Mouse (Mus musculus) neural tube, embryonic 15.5 days (tissue): Measurements from ENCODE around the gene Ggct. TPM values are rescaled to one million over a fixed set of nuclear protein-coding genes. Genes with fewer than 3 reads are reported as not detected.

Experiments
- ATAC-seq: fragments of 200-750 bp; cut with Nextera tagmentation; 2 replicates; pipeline ENCODE4 v1.8.0; 2017; ENCODE audit warnings: mild to moderate bottlenecking, moderate TSS enrichment, moderate library complexity; ENCODE audit not compliant: low FRiP score
- H3K27ac ChIP-seq: fragments of 300-500 bp; sonication (generic); replicated peaks from 2 replicates; pipeline ENCODE4 v1.5.1; 2015; ENCODE audit warnings: mild to moderate bottlenecking, inconsistent platforms
- H3K27me3 ChIP-seq: fragments of 300-500 bp; sonication (generic); replicated peaks from 2 replicates; pipeline ENCODE4 v1.6.1; 2015; ENCODE audit warnings: inconsistent platforms
- H3K36me3 ChIP-seq: fragments of 300-500 bp; sonication (generic); 2 replicates; pipeline ENCODE4 v1.6.1; 2015; ENCODE audit warnings: inconsistent platforms
- H3K4me1 ChIP-seq: fragments of 300-500 bp; sonication (generic); 2 replicates; pipeline ENCODE4 v1.6.1; 2015; ENCODE audit warnings: inconsistent platforms
- H3K4me2 ChIP-seq: fragments of 300-500 bp; sonication (generic); 2 replicates; pipeline ENCODE4 v1.6.1; 2015; ENCODE audit warnings: inconsistent platforms, mild to moderate bottlenecking, moderate library complexity
- H3K4me3 ChIP-seq: fragments of 300-500 bp; sonication (generic); replicated peaks from 2 replicates; pipeline ENCODE4 v1.5.1; 2015; ENCODE audit warnings: mild to moderate bottlenecking, inconsistent platforms
- H3K9ac ChIP-seq: fragments of 300-500 bp; sonication (generic); replicated peaks from 2 replicates; pipeline ENCODE4 v1.6.1; 2015; ENCODE audit warnings: mild to moderate bottlenecking, inconsistent platforms
- H3K9me3 ChIP-seq: fragments of 300-500 bp; sonication (generic); replicated peaks from 2 replicates; pipeline ENCODE4 v1.6.1; 2016; ENCODE audit warnings: inconsistent platforms
- WGBS: fragments of 180-500 bp; shearing (Covaris S2); methylation state at CpG from one replicate; pipeline ENCODE4 v1.1.7; 2015; ENCODE audit warnings: mixed read lengths; 5-methylcytosine and 5-hydroxymethylcytosine counted together
- polyA plus RNA-seq: library from polyadenylated mRNA; unstranded; fragments of >200 nt; fragmentation: Nextera tagmentation; extraction: Ambion mirVana; gene quantifications from 2 replicates; pipeline ENCODE4 v1.2.1, GENCODE M21; 2015

Ggct gene
- polyA plus RNA-seq, 1 experiment from 2014 or later: 17.6 TPM

GRCm38 (mm10) chr6:54946241-54946953 lies 46.4 kb downstream of the Ggct start:
- Histone ChIP-seq H3K27ac (no peak overlapping the region), H3K9me3 (no peaks in the 10 kb centered on the region), H3K36me3 (no peaks in the 10 kb centered on the region), H3K4me2 (no peak overlapping the region), H3K27me3 (peaks cover 23% of the 10 kb centered on the region), H3K4me3 (no peak overlapping the region), H3K9ac (no peak overlapping the region), H3K4me1 (peaks cover 13% of the 10 kb centered on the region; the same call in 1 of the 2 replicates)
- ATAC-seq: no peak
- 85% methylated on average over 4 of the region's 4 CpGs for WGBS

GRCm38 (mm10) chr6:54944551-54944950 lies 48.2 kb downstream of the Ggct start:
- H3K27ac ChIP-seq: no peak overlapping the region
- WGBS: 77% methylated on average over 16 of the region's 16 CpGs

GRCm38 (mm10) chr6:54943753-54944152 lies 49.0 kb downstream of the Ggct start:
- no peaks in the 10 kb centered on the region for H3K36me3 ChIP-seq
- no peak overlapping the region for H3K27ac ChIP-seq
- 54% methylated on average over 24 of the region's 24 CpGs for WGBS
- no peak overlapping the region for H3K4me3 ChIP-seq
- H3K9ac ChIP-seq: no peak overlapping the region
- H3K4me1 ChIP-seq: peaks cover 18% of the 10 kb centered on the region
- H3K27me3 ChIP-seq: peaks cover 23% of the 10 kb centered on the region
- no peaks in the 10 kb centered on the region for H3K9me3 ChIP-seq
- peak overlapping the region; percentile 22; the same call in 1 of the 2 replicates for H3K4me2 ChIP-seq
- ATAC-seq: no peak

More at GRCm38 (mm10) chr6:54944551-54944950, 48.2 kb downstream of the Ggct start:
- Histone ChIP-seq H3K36me3 (no peaks in the 10 kb centered on the region), H3K4me2 (no peak overlapping the region), H3K4me1 (peaks cover 18% of the 10 kb centered on the region), H3K4me3 (no peak overlapping the region), H3K9ac (no peak overlapping the region), H3K27me3 (peaks cover 23% of the 10 kb centered on the region), H3K9me3 (no peaks in the 10 kb centered on the region)
- ATAC-seq: no peak

GRCm38 (mm10) chr6:54943292-54943691 lies 49.5 kb downstream of the Ggct start:
- H3K27me3 ChIP-seq: peaks cover 23% of the 10 kb centered on the region
- H3K27ac ChIP-seq: no peak overlapping the region
- no peak overlapping the region for H3K4me2 ChIP-seq
- H3K36me3 ChIP-seq: no peaks in the 10 kb centered on the region
- ATAC-seq: no peak
- no peaks in the 10 kb centered on the region for H3K9me3 ChIP-seq
- peaks cover 18% of the 10 kb centered on the region for H3K4me1 ChIP-seq
- WGBS: 83% methylated on average over 16 of the region's 16 CpGs
- no peak overlapping the region for H3K9ac ChIP-seq
- H3K4me3 ChIP-seq: no peak overlapping the region

DNA sequence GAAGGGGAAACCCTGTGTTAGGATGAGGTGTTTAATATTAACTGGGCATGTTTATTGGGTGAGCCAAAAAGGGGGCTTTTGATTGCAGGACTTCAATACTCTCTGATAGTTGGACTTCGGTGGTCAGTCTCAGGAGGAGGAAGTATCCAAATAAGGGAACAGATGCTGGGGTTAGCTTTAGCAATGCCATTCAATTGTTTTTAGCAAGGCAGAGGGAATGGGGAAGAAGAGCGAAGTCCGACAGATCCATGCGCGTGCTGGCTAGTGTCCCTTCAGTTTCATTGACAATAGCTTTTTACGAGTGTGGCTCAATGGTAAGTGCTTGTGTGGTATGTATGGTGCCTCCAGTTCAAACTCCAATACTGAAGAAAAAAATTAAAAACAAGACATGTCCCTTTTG lies 51.6 kb downstream of the Ggct start:
- Histone ChIP-seq H3K27me3 (peaks cover 23% of the 10 kb centered on the region), H3K36me3 (no peaks in the 10 kb centered on the region), H3K9me3 (no peaks in the 10 kb centered on the region), H3K9ac (no peak overlapping the region), H3K4me1 (peaks cover 18% of the 10 kb centered on the region), H3K27ac (no peak overlapping the region), H3K4me3 (no peak overlapping the region), H3K4me2 (no peak overlapping the region)
- WGBS: 88% methylated on average over 6 of the region's 6 CpGs
- no peak for ATAC-seq

DNA sequence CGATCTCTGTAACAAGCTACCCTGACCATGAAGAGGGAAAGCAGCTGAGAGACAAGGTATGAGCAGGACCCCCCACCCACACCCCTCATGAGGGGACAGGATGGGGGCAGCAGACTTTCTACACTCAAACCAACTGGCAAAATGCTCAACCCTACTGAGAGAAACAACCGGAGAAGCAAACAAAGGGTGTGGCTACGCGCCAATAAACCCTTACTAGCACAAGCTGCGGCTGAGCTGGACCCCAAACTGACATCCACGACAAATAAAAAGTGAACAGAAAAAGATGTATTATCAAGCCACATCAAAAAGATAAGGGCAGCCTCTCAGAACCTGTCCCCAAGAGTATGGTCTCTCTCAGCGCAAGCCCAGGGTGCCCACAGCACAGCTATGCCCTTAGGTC lies 52.6 kb downstream of the Ggct start:
- 60% methylated on average over 7 of the region's 7 CpGs for WGBS
- no peak for ATAC-seq

DNA sequence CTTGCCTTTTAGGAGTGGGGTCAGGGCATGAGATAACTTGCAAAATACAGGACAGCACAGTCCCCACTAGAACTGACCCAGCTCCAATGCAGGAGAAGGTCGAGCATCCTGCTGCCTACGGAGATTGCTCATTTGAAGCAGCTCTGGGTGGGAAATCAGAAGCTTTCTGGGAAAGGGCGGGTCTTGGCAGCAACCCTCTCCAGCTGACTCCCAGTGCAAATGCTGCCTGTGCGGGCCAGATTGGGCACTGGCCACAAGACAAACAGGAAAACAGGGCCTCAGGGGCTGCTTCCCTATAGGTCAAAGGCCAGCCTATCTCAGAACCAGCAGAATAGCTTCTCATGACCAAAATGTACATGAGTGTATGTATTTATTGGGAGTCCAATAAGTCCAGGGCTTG lies 53.1 kb downstream of the Ggct start:
- no peak for ATAC-seq
- H3K27ac ChIP-seq: no peak overlapping the region
- peaks cover 18% of the 10 kb centered on the region for H3K4me1 ChIP-seq
- peaks cover 17% of the 10 kb centered on the region for H3K27me3 ChIP-seq
- no peak overlapping the region for H3K4me2 ChIP-seq
- no peaks in the 10 kb centered on the region for H3K9me3 ChIP-seq
- no peak overlapping the region for H3K4me3 ChIP-seq
- H3K9ac ChIP-seq: no peak overlapping the region
- WGBS: 66% methylated on average over 4 of the region's 4 CpGs
- H3K36me3 ChIP-seq: no peaks in the 10 kb centered on the region

More for the DNA sequence above, 52.6 kb downstream of the Ggct start:
- Histone ChIP-seq H3K36me3 (no peaks in the 10 kb centered on the region), H3K4me1 (peaks cover 18% of the 10 kb centered on the region), H3K9ac (no peak overlapping the region), H3K4me3 (no peak overlapping the region), H3K9me3 (no peaks in the 10 kb centered on the region), H3K27ac (no peak overlapping the region), H3K4me2 (no peak overlapping the region), H3K27me3 (peaks cover 22% of the 10 kb centered on the region)

DNA sequence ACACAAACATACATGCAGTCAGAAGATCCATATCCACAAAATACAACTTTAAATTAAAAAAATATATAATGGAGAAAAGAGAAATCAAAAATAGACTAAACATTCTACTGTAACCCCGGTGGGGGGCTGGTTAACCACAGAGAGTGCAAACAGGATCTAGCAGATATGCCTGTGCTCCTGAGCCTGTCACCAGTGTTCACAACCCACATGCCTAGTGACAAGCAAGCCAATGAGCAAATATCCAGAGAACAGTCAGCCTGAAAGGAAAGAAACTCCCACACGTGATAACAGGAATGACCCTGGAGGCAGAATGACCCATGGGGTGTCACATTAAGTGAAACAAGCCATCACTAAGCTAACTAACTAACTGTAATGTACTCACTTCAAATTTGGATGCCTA lies 56.3 kb downstream of the Ggct start:
- no peak for ATAC-seq
- no peak overlapping the region for H3K4me3 ChIP-seq
- 79% methylated on average over 2 of the region's 2 CpGs for WGBS
- H3K27ac ChIP-seq: no peak overlapping the region
- H3K9me3 ChIP-seq: no peaks in the 10 kb centered on the region
- peaks cover 5% of the 10 kb centered on the region for H3K4me1 ChIP-seq
- H3K9ac ChIP-seq: no peak overlapping the region
- no peak overlapping the region for H3K4me2 ChIP-seq
- H3K36me3 ChIP-seq: no peaks in the 10 kb centered on the region
- H3K27me3 ChIP-seq: no peaks in the 10 kb centered on the region

- no peaks in the 10 kb centered on the region for H3K36me3 ChIP-seq
- no peak overlapping the region for H3K27ac ChIP-seq
- WGBS: 88% methylated on average over 5 of the region's 5 CpGs
- ATAC-seq: no peak
- H3K4me3 ChIP-seq: no peak overlapping the region
- no peak overlapping the region for H3K9ac ChIP-seq
- H3K9me3 ChIP-seq: no peaks in the 10 kb centered on the region
- H3K4me1 ChIP-seq: peaks cover under 1% of the 10 kb centered on the region
- H3K27me3 ChIP-seq: no peaks in the 10 kb centered on the region
- no peak overlapping the region for H3K4me2 ChIP-seq
These were observed 57.8 kb downstream of the Ggct start for GRCm38 (mm10) chr6:54934930-54935329.

DNA sequence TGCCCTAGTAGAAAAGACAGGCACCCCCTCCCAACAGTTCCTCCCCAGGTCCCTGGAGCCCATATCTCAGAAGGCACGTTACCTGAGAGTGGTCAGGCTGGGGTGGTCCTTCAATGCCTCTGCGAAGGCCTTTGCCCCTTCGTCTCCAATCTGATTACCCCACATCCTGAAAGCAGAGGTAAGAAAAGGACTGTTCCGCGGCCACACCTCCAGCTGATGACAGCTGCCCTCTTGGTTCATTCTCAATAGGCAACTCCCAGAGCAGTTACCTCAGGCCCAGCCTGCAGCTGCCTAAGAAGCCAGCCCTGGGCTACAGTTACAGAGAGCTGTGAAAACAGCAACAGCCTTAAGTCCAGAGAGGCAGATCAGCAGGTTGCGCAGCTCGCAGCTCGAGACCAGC lies 58.4 kb downstream of the Ggct start:
- WGBS: 92% methylated on average over 8 of the region's 8 CpGs
- no peak for ATAC-seq

DNA sequence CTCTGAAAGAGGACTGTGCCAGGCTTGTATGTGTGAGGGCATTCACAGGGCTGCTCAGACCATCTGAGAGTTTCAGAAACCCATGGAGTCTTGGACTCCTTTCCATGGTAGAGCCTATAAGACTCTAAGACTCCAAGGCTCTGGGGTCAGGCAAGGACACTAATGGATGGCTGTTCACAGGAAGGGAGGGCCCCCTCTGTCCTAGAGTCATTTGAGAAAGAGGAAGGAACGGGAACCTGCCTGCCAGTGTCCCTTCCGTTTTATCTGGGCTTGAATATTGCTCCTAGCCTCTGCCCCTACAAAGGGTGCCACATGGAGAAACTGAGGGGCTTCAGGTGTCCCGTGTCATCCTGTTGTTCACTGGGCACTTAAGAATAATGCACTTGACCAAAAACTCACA lies 58.9 kb downstream of the Ggct start:
- Histone ChIP-seq H3K9me3 (no peaks in the 10 kb centered on the region), H3K4me2 (no peak overlapping the region), H3K9ac (no peak overlapping the region), H3K4me3 (no peak overlapping the region), H3K4me1 (no peaks in the 10 kb centered on the region), H3K27ac (no peak overlapping the region), H3K27me3 (no peaks in the 10 kb centered on the region), H3K36me3 (no peaks in the 10 kb centered on the region)
- WGBS: 89% methylated on average over 3 of the region's 3 CpGs
- ATAC-seq: no peak

More for the DNA sequence above, 58.4 kb downstream of the Ggct start:
- no peak overlapping the region for H3K4me2 ChIP-seq
- no peaks in the 10 kb centered on the region for H3K27me3 ChIP-seq
- no peaks in the 10 kb centered on the region for H3K4me1 ChIP-seq
- no peak overlapping the region for H3K4me3 ChIP-seq
- no peak overlapping the region for H3K27ac ChIP-seq
- no peaks in the 10 kb centered on the region for H3K9me3 ChIP-seq
- H3K9ac ChIP-seq: no peak overlapping the region
- no peaks in the 10 kb centered on the region for H3K36me3 ChIP-seq

DNA sequence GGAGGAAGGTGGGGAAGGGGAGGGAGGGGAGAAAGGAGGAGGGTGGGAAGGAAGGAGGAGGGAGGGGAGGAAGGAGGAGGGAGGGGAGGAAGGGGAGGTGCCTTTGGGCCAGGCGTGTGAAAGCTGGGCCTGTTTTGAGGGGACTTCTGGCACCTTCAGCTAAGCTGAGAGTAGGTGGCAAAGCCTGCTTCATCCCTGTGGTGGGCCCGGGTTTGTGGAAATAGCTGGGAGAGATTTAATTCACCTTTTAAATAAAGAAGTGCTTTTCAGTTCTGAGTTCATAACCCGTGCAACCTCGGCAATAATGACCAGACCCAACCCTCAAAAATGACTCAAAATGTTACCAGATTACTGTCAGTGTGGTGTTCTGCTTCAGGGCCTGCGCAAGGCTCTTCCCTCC lies 59.5 kb downstream of the Ggct start:
- Histone ChIP-seq H3K27me3 (no peaks in the 10 kb centered on the region), H3K9me3 (no peaks in the 10 kb centered on the region), H3K4me3 (no peak overlapping the region), H3K4me2 (no peak overlapping the region), H3K9ac (no peak overlapping the region), H3K27ac (no peak overlapping the region), H3K4me1 (no peaks in the 10 kb centered on the region), H3K36me3 (no peaks in the 10 kb centered on the region)
- WGBS: 92% methylated on average over 5 of the region's 5 CpGs
- no peak for ATAC-seq
